Mouse (Mus musculus) MEL (cell line): ENCODE data around the gene Cdc42bpa. TPM values are rescaled to one million over a fixed set of nuclear protein-coding genes. Genes with fewer than 3 reads are reported as not detected.

Experiments
- DNase-seq: peaks from one replicate; pipeline ENCODE4 v3.0.0; 2011; ENCODE audit warnings: low read depth, low spot score
- H3K27ac ChIP-seq: 2 replicates; pipeline ENCODE4 v1.5.1; 2012; ENCODE audit warnings: low read depth, mild to moderate bottlenecking, control low read depth, low read length, moderate library complexity; ENCODE audit not compliant: control insufficient read depth
- H3K27me3 ChIP-seq, 2 experiments: fragments of 150-350 bp in 1 of 2; sonication (generic) in 1 of 2; 2 replicates each; pipeline ENCODE4 v1.6.1; 2012; ENCODE audit warnings: low read length in 2 of 2, mild to moderate bottlenecking in 2 of 2, improper control_type of control experiment in 1 of 2, moderate library complexity in 1 of 2; ENCODE audit not compliant: insufficient read depth in 2 of 2, control insufficient read depth in 1 of 2
- H3K36me3 ChIP-seq, 2 experiments: 2 replicates each; pipeline ENCODE4 v1.6.1; 2012 to 2014; ENCODE audit warnings: low read length in 2 of 2, improper control_type of control experiment in 1 of 2, inconsistent platforms in 1 of 2, mild to moderate bottlenecking in 1 of 2; ENCODE audit not compliant: insufficient read depth in 2 of 2, control insufficient read depth in 1 of 2
- H3K4me1 ChIP-seq, 2 experiments: fragments of 150-350 bp in 1 of 2; sonication (generic) in 1 of 2; 2 replicates each; pipeline ENCODE4 v1.6.1; 2012; ENCODE audit warnings: low read length in 2 of 2, improper control_type of control experiment in 1 of 2, mild to moderate bottlenecking in 1 of 2; ENCODE audit not compliant: insufficient read depth in 2 of 2, control insufficient read depth in 1 of 2
- H3K4me3 ChIP-seq, 2 experiments: fragments of 150-350 bp in 1 of 2; sonication (generic) in 1 of 2; 2 replicates each; pipeline ENCODE4 v1.5.1; 2012; ENCODE audit warnings: low read depth in 2 of 2, low read length in 2 of 2, mild to moderate bottlenecking in 2 of 2, moderate library complexity in 2 of 2, control low read depth in 1 of 2, improper control_type of control experiment in 1 of 2; ENCODE audit not compliant: control insufficient read depth in 1 of 2, insufficient read depth in 1 of 2
- H3K79me2 ChIP-seq: 2 replicates; pipeline ENCODE4 v1.6.1; 2012; ENCODE audit warnings: mild to moderate bottlenecking, low read length, moderate library complexity; ENCODE audit not compliant: control insufficient read depth, poor library complexity, insufficient read depth
- H3K9ac ChIP-seq: 2 replicates; pipeline ENCODE4 v1.6.1; 2012; ENCODE audit warnings: low read depth, mild to moderate bottlenecking, control low read depth, low read length, moderate library complexity; ENCODE audit not compliant: control insufficient read depth, poor library complexity, severe bottlenecking
- H3K9me3 ChIP-seq: fragments of 150-350 bp; sonication (generic); replicated peaks from 2 replicates; pipeline ENCODE4 v1.6.1; 2012; ENCODE audit warnings: mild to moderate bottlenecking, low read length, improper control_type of control experiment, moderate library complexity; ENCODE audit not compliant: insufficient read depth
- CHD2 ChIP-seq: IDR thresholded peaks from 2 replicates; pipeline ENCODE4 v1.6.1; 2011; ENCODE audit warnings: low read length, improper control_type of control experiment
- E2F4 ChIP-seq: IDR thresholded peaks from 2 replicates; pipeline ENCODE4 v1.6.1; 2011; ENCODE audit warnings: low read depth, low read length, improper control_type of control experiment, borderline replicate concordance
- HCFC1 ChIP-seq: IDR thresholded peaks from 2 replicates; pipeline ENCODE4 v1.6.1; 2012; ENCODE audit warnings: low read depth, mild to moderate bottlenecking, inconsistent platforms, low read length, improper control_type of control experiment, moderate library complexity
- JUND ChIP-seq: IDR thresholded peaks from 2 replicates; pipeline ENCODE4 v1.6.1; 2011; ENCODE audit warnings: low read depth, mild to moderate bottlenecking, improper control_type of control experiment, low read length
- NELFE ChIP-seq: IDR thresholded peaks from 2 replicates; pipeline ENCODE4 v1.6.1; 2011; ENCODE audit warnings: low read depth, low read length, improper control_type of control experiment
- SIN3A ChIP-seq: IDR thresholded peaks from 2 replicates; pipeline ENCODE4 v1.6.1; 2012; ENCODE audit warnings: low read length, improper control_type of control experiment, inconsistent platforms
- TAL1 ChIP-seq: IDR thresholded peaks from 2 replicates; pipeline ENCODE4 v1.6.1; 2012; ENCODE audit warnings: mild to moderate bottlenecking, inconsistent platforms, low read length, moderate library complexity, mixed read lengths
- TBP ChIP-seq: IDR thresholded peaks from 2 replicates; pipeline ENCODE4 v1.8.0; 2011; ENCODE audit warnings: low read depth, low read length, improper control_type of control experiment
- TCF12 ChIP-seq: IDR thresholded peaks from 2 replicates; pipeline ENCODE4 v1.6.1; 2014; ENCODE audit warnings: low read depth, mild to moderate bottlenecking, inconsistent platforms, low read length, improper control_type of control experiment, moderate library complexity
- USF1 ChIP-seq: IDR thresholded peaks from 2 replicates; pipeline ENCODE4 v1.6.1; 2014; ENCODE audit warnings: low read depth, mild to moderate bottlenecking, inconsistent platforms, low read length, improper control_type of control experiment, moderate library complexity
- USF2 ChIP-seq, 2 experiments: IDR thresholded peaks; 2 replicates each; pipeline ENCODE4 v1.6.1; 2011 to 2012; ENCODE audit warnings: improper control_type of control experiment in 2 of 2, low read length in 2 of 2, borderline replicate concordance in 1 of 2, inconsistent platforms in 1 of 2, low read depth in 1 of 2, mild to moderate bottlenecking in 1 of 2; ENCODE audit not compliant: insufficient read depth in 1 of 2
- ZC3H11A ChIP-seq: IDR thresholded peaks from 2 replicates; pipeline ENCODE4 v1.6.1; 2012; ENCODE audit warnings: low read depth, mild to moderate bottlenecking, inconsistent platforms, low read length, improper control_type of control experiment
- ZMIZ1 ChIP-seq: IDR thresholded peaks from 2 replicates; pipeline ENCODE4 v1.6.1; 2012; ENCODE audit warnings: low read depth, mild to moderate bottlenecking, inconsistent platforms, low read length, improper control_type of control experiment, moderate library complexity
- ZNF384 ChIP-seq: IDR thresholded peaks from 2 replicates; pipeline ENCODE4 v1.6.1; 2012; ENCODE audit warnings: low read depth, mild to moderate bottlenecking, inconsistent platforms, low read length, improper control_type of control experiment
- polyA plus RNA-seq, 2 experiments: library from polyadenylated mRNA; stranded (reverse) in 1 of 2; unstranded in 1 of 2; fragments of >175 nt in 1 of 2; fragments of >200 nt in 1 of 2; gene quantifications; 2 replicates each; pipeline versions ENCODE4 v1.2.1 to v1.2.4; 2012; ENCODE audit warnings: low replicate concordance in 2 of 2, low read depth in 1 of 2; ENCODE audit not compliant: insufficient read length in 2 of 2, insufficient read depth in 1 of 2, missing spikeins in 1 of 2
- total RNA-seq: library from RNA; depleted of rRNA; stranded (reverse); fragments of 300-350 nt; gene quantifications from 2 replicates; pipeline ENCODE4 v1.2.3, GENCODE M21; 2012

The Cdc42bpa gene
- total and polyA plus RNA-seq, 3 experiments, result 7.7 to 14.6 TPM; not detected in 1

DNA sequence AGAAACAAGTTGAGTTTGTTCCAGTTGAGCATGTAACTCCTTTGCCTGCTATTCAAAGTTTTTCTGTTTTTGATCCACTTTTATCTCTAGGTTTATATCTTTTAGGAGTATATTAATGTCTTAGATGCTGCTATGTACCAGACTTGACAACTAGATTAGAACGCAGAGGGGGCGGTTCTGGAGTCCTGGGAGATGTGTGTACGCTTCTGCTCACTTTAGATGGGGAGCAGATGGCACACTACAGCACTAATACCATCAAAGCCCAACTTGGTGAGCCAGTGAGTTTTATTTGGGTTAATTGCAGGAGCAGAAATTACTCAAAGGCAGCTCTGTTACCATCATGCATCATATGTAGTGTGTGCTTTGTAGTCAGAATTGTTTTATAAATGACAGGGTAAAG lies 77.2 kb downstream of the Cdc42bpa start:
- H3K27me3 ChIP-seq, result no peaks in the 10 kb centered on the region
- H3K4me3 ChIP-seq, result no peak overlapping the region
- peaks cover 0 to 2% of the 10 kb centered on the region in 2 experiments; a peak in 1 of 4 replicates for H3K4me1 ChIP-seq
- no peak overlapping the region for H3K9ac ChIP-seq
- H3K9me3 ChIP-seq, result no peaks in the 10 kb centered on the region
- peak; percentile 31 for DNase-seq
- TF ChIP-seq USF1, result no peak
- no peak for TF ChIP-seq E2F4
- no peak for TF ChIP-seq TCF12
- no peak for TF ChIP-seq ZMIZ1
- no peak for TF ChIP-seq NELFE
- TF ChIP-seq TBP, result no peak
- no peak for TF ChIP-seq SIN3A
- no peaks in the 10 kb centered on the region for H3K79me2 ChIP-seq
- no peak overlapping the region for H3K27ac ChIP-seq
- peaks cover 0 to 5% of the 10 kb centered on the region in 2 experiments; a peak in 2 of 4 replicates for H3K36me3 ChIP-seq

DNA sequence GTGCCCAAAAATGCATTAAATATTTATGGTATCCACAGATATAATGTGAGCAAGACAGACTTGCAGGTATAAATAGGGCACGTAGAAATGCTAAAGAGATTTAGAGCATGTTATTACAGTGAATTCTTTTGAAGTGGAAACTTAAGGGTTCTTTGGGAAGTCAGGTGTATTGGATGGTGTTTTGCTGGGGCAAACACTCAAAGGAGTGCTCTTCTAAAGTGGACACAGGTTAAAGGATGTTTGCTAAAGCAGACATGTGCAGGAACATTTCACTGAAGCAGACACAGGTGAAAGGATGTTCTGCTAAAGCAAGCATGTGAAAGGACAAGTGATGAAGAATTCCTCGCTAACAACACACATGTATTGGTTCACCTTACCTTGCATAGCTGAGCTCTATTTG lies 83.9 kb downstream of the Cdc42bpa start:
- TF ChIP-seq CHD2, result no peak
- no peak for TF ChIP-seq TBP
- no peak for TF ChIP-seq TAL1
- no peak for TF ChIP-seq JUND
- TF ChIP-seq USF2 (IDR thresholded peaks at IDR 0.05; ENCODE audit: borderline replicate concordance in 1 of 2, insufficient read depth in 1 of 2, low read depth in 1 of 2, low read length in 2 of 2), result no peak
- Histone ChIP-seq H3K36me3 (peaks cover 0 to 3% of the 10 kb centered on the region in 2 experiments; a peak in 2 of 4 replicates), H3K79me2 (no peaks in the 10 kb centered on the region), H3K27ac (no peak overlapping the region), H3K9ac (no peak overlapping the region), H3K4me1 (no peaks in the 10 kb centered on the region), H3K9me3 (no peaks in the 10 kb centered on the region), H3K27me3 (no peaks in the 10 kb centered on the region), H3K4me3 (no peak overlapping the region)
- no peak for DNase-seq

DNA sequence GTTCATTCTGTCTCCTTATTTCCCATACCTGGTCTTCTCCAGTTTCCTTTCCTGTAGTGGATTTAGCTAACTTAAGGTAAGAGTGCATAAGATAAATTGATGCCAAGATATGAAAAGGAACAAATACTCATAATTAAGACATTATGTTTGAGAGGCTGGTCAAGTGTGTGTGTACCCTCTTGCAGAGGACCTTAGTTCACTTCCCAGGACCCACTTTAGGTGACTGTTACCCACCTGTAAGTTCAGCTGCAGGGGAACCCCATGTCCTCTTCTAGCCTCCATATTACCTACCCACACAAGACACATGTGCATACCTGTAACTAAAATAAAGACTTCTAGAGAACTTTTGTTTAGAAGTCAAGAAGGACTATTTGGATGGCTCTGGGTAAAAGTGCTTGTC lies 84.9 kb downstream of the Cdc42bpa start:
- Histone ChIP-seq H3K79me2 (no peaks in the 10 kb centered on the region), H3K4me1 (no peaks in the 10 kb centered on the region), H3K27me3 (no peaks in the 10 kb centered on the region), H3K36me3 (peaks cover 0 to 2% of the 10 kb centered on the region in 2 experiments; a peak in 2 of 4 replicates), H3K9me3 (no peaks in the 10 kb centered on the region), H3K9ac (no peak overlapping the region), H3K4me3 (no peak overlapping the region), H3K27ac (no peak overlapping the region)
- TF ChIP-seq ZNF384, result no peak
- no peak for TF ChIP-seq HCFC1
- TF ChIP-seq ZC3H11A, result no peak
- no peak for DNase-seq
